Mouse (Mus musculus) subcutaneous adipose tissue, adult 2 months (tissue): Measurements from ENCODE around the gene LTO1. TPM values are rescaled to one million over a fixed set of nuclear protein-coding genes. Genes with fewer than 3 reads are reported as not detected.

Source experiments
- polyA plus RNA-seq: library from polyadenylated mRNA; depleted of rRNA; stranded (reverse); fragments of >200 nt; gene quantifications from 2 replicates; pipeline ENCODE4 v1.2.3, GENCODE M21; 2012; ENCODE audit warnings: low replicate concordance; rRNA removed

Gene LTO1
- 19.1 and 23.2 TPM in 2 replicates for polyA plus RNA-seq

DNA sequence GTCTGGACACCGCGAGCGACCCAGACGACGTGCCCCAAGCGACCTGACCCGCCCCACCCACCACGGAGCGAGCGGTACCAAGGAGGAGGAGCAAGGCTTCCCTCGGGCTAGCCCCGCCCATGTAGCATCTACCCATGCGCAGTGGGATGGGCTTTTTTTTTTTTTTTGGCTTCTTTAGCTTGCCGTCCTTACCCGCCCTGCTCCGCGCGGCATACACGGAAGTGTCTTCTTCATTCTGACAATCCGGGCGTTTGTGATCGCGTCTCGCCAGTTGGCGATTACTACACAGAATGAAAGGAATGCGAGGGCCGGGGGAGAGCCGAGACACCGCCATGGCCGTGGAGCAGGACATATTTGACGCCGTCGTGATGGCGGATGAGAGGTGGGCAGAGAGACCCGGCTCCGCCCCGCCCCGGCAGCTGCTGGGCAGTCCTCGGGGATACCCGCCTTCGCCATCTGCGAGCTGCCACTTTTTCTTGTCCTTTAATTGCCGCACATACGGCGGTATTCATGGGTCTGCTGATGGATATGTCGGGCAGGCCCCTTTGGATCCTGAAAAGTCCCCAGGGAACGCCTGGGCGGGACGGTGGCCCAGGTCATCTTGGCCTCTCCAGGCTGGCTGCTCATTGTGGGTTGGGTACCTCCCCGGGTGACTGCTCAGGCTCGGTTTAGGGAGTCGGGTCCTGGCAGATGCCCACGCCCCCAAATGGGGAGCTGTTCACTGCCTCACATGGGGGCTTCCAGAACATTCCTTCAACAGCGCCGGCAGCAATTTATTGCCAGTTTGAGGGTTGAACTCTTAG, at the start of gene LTO1:
TSS of gene LTO1 (plus strand) at position 153 of the 803 bp plus-strand sequence.

DNA sequence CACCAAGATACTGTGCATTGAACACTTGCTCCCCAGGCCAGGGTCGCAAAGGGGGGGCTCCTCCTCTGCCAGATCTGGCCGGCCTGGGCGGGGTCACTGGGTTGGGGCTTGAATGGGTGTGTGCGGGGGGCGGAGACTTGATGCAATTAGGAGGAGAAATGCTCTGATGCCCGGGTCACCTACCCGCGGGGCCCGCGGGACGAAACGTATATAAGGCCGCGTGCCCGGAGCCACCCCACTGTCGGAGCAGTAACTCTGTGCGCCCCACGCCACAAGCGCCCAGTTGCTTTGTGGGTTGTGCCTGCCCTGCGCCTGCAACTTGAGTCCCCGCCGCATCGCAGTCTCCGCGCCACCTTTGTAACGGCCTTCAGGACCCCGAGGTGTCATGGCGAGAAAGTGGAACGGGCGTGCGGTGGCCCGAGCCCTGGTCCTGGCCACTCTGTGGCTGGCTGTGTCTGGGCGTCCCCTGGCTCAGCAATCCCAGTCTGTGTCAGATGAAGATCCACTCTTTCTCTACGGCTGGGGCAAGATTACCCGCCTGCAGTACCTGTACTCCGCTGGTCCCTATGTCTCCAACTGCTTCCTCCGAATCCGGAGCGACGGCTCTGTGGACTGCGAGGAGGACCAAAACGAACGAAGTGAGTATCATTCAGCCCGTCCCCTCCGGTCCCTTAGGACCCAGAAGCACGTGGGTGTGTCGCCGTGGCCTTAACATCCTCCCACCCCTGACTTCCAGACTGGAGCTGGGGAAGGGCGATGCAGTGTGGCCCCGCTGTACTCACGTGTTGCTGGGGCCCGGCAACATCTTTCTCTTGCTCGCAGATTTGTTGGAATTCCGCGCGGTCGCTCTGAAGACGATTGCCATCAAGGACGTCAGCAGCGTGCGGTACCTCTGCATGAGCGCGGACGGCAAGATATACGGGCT, 18.3 kb upstream of the LTO1 start, which contains the start of gene Fgf15:
TSS of gene Fgf15 (plus strand) at position 238 of the 925 bp plus-strand sequence.

DNA sequence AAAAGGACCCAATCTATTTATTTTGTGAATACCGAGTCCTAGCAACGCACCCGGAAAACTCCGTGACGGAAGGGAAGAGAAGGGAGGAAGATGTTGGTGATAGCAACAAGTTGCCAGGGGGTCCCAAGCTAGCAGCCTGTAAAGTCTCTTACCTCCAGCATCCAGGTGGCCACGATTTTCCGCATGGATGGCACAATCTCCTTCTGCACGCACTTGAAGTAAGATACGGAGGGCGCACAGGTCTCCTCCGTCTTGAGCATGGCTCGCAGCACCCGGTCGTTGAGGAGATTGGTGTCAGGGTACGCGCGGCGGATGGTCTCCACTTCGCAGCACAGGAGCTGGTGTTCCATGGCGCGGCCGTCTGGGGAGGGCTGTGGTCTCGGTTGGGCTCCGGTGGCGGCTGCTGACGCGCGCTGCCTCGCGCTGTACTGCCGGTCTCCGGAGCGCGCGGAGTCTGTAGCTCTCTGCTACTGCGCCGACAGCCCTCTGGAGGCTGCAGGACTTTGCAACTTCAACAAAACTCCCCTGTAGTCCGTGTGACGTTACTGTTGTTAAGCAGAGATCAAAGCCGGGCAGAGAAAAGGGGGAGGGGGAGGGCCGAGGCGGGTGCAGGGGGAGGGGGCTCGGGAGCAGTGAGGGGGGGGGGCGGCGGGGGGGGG, 24.6 kb downstream of the LTO1 start, which contains the start of gene Ccnd1:
TSS of gene Ccnd1 (minus strand) at position 582 of the 659 bp plus-strand sequence.

Other genes starting within 250 kb of the LTO1 start
- 21.5 and 100 TPM in 2 replicates for gene Ano1, start 163.1 kb upstream of the LTO1 start, polyA plus RNA-seq
- gene Fgf3, start 77.0 kb upstream of the LTO1 start, polyA plus RNA-seq = 0.16 TPM in 1 of 2 replicates, not detected in the other
- gene Fgf4, start 67.7 kb upstream of the LTO1 start, polyA plus RNA-seq = not detected in 2 replicates
- gene Fgf15, start 18.6 kb upstream of the LTO1 start, polyA plus RNA-seq = not detected in 2 replicates
- gene Ccnd1, start 24.8 kb downstream of the LTO1 start, polyA plus RNA-seq = 32.7 and 68.9 TPM in 2 replicates